Mouse (Mus musculus) embryonic facial prominence, embryonic 13.5 days (tissue): ENCODE results near the gene Ccdc157. TPM values are rescaled to one million over a fixed set of nuclear protein-coding genes. Genes with fewer than 3 reads are reported as not detected.
"Not testable (repeated sequence)": the region's sequence is repeated elsewhere in the genome, so short reads cannot be mapped to it uniquely, and the experiment has no call there.

Source experiments
- ATAC-seq: fragments of 200-750 bp; cut with Nextera tagmentation; 2 replicates; pipeline ENCODE4 v1.8.0; 2017; ENCODE audit warnings: low read depth; ENCODE audit not compliant: insufficient number of reproducible peaks, insufficient read depth, low FRiP score, low TSS enrichment
- H3K27ac ChIP-seq: fragments of 300-500 bp; sonication (generic); 2 replicates; pipeline ENCODE4 v1.5.1; 2015; ENCODE audit warnings: moderate library complexity, mild to moderate bottlenecking, inconsistent platforms
- H3K27me3 ChIP-seq: fragments of 300-500 bp; sonication (generic); 2 replicates; pipeline ENCODE4 v1.6.1; 2015; ENCODE audit warnings: mild to moderate bottlenecking, inconsistent platforms
- H3K36me3 ChIP-seq: fragments of 300-500 bp; sonication (generic); 2 replicates; pipeline ENCODE4 v1.6.1; 2015; ENCODE audit warnings: mild to moderate bottlenecking, inconsistent platforms
- H3K4me1 ChIP-seq: fragments of 300-500 bp; sonication (generic); 2 replicates; pipeline ENCODE4 v1.6.1; 2015; ENCODE audit warnings: inconsistent platforms
- H3K4me2 ChIP-seq: fragments of 300-500 bp; sonication (generic); 2 replicates; pipeline ENCODE4 v1.6.1; 2015; ENCODE audit warnings: moderate library complexity, mild to moderate bottlenecking, inconsistent platforms
- H3K4me3 ChIP-seq: fragments of 300-500 bp; sonication (generic); 2 replicates; pipeline ENCODE4 v1.5.1; 2015; ENCODE audit warnings: mild to moderate bottlenecking, inconsistent platforms
- H3K9ac ChIP-seq: fragments of 300-500 bp; sonication (generic); 2 replicates; pipeline ENCODE4 v1.6.1; 2015; ENCODE audit warnings: mild to moderate bottlenecking, inconsistent platforms
- H3K9me3 ChIP-seq: fragments of 300-500 bp; sonication (generic); 2 replicates; pipeline ENCODE4 v1.6.1; 2016; ENCODE audit warnings: inconsistent platforms
- WGBS: fragments of 180-500 bp; shearing (Covaris S2); methylation state at CpG from one replicate; pipeline ENCODE4 v1.1.7; 2015; ENCODE audit warnings: mixed read lengths; 5-methylcytosine and 5-hydroxymethylcytosine counted together
- polyA plus RNA-seq: library from polyadenylated mRNA; unstranded; fragments of >200 nt; fragmentation: Nextera tagmentation; extraction: Ambion mirVana; gene quantifications from 2 replicates; pipeline ENCODE4 v1.2.1, GENCODE M21; 2015

Ccdc157 gene
- polyA plus RNA-seq, 1 experiment from 2014 or later = 8.2 TPM

DNA sequence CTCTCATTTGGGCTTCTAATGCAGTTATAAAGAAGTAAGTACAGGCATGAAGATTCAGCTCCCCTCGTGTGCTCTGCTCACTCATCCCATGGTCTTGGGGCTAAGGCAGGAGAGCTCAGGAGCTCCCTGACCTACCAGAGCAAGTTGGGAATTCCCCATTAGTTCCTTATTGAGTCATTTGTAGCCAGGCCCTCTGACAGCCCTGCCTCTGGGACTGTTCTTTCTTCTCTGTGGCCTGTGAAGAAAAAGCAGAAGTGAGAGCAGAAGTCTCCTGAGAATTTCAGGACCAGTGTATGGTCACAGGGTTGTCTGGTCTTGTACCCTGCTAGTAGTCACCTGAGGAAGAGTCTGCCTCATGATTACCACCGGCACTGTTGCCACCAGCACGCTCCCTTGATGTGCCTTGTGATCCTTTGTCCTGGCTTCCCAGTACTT is 35.5 kb upstream of the Ccdc157 start:
- Histone ChIP-seq H3K9me3 (no peaks in the 10 kb centered on the region), H3K4me2 (no peak overlapping the region), H3K9ac (no peak overlapping the region), H3K4me3 (no peak overlapping the region), H3K36me3 (peaks cover 3% of the 10 kb centered on the region; the same call in 1 of the 2 replicates), H3K27ac (no peak overlapping the region), H3K27me3 (no peaks in the 10 kb centered on the region), H3K4me1 (peaks cover 53% of the 10 kb centered on the region)
- 76% methylated on average over 3 of the region's 3 CpGs for WGBS
- no peak for ATAC-seq

DNA sequence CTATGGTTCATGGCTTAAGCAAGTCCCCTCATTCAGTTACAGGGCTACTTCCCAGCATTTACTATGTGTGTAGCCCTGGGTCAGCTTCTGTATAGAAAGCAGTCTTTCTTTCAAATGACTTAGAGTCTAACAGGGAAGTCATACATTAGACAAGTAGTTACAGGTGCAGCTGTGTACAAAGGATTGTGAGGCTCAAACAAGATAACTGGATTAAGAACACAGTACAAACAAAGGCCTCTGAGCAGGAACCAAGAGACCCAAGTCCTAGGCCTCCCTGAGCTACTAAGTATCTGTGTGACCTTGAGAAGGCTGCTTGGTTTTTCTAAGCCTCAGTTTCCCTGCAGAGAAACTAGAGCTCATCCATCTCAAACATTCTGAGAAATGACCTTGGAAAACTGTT is 33.3 kb upstream of the Ccdc157 start:
- H3K27ac ChIP-seq = no peak overlapping the region
- H3K9ac ChIP-seq = no peak overlapping the region
- H3K4me3 ChIP-seq = no peak overlapping the region
- H3K4me2 ChIP-seq = no peak overlapping the region
- H3K9me3 ChIP-seq = no peaks in the 10 kb centered on the region
- no peaks in the 10 kb centered on the region for H3K27me3 ChIP-seq
- peaks cover 60% of the 10 kb centered on the region for H3K4me1 ChIP-seq
- ATAC-seq = no peak
- peaks cover 3% of the 10 kb centered on the region; the same call in 1 of the 2 replicates for H3K36me3 ChIP-seq

DNA sequence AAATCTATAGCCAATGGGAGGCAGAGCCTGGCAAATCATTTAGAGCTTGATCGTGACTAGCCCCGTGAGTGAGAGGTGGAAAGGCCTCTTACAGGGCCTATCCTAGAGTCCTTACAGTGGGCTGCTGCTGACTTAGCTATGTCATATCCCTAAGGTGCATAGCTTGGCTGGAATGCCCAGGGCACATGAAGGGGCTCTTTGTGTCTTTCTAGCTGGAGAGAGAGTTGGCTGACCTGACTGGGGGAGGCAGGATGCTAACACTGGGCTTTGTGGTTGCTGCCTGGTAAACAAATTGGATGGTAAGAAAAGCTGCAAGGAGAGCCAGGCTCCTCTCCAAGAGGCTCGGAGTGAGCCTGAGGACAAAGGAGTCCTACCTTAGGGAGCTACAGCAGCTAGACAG is 32.7 kb upstream of the Ccdc157 start:
- no peaks in the 10 kb centered on the region for H3K9me3 ChIP-seq
- peaks cover 3% of the 10 kb centered on the region; the same call in 1 of the 2 replicates for H3K36me3 ChIP-seq
- H3K4me2 ChIP-seq = no peak overlapping the region
- no peak for ATAC-seq
- no peak overlapping the region for H3K4me3 ChIP-seq
- no peaks in the 10 kb centered on the region for H3K27me3 ChIP-seq
- H3K9ac ChIP-seq = no peak overlapping the region
- H3K27ac ChIP-seq = peak overlapping the region; percentile 75; the same call in 1 of the 2 replicates
- WGBS = 61% methylated on average over 3 of the region's 3 CpGs
- peaks cover 66% of the 10 kb centered on the region for H3K4me1 ChIP-seq

- Histone ChIP-seq H3K36me3 (peaks cover 3% of the 10 kb centered on the region; the same call in 1 of the 2 replicates), H3K9me3 (no peaks in the 10 kb centered on the region), H3K9ac (peak overlapping the region; percentile 12; the same call in 1 of the 2 replicates), H3K27ac (peak overlapping the region; percentile 39; the same call in 1 of the 2 replicates), H3K27me3 (no peaks in the 10 kb centered on the region), H3K4me2 (0 out of 2 replicates have a peak overlapping the region, but pooled peaks have one; percentile 14), H3K4me1 (peaks cover 58% of the 10 kb centered on the region), H3K4me3 (no peak overlapping the region)
- 55% methylated on average over 3 of the region's 3 CpGs for WGBS
- ATAC-seq = no peak
Measured at GRCm38 (mm10) chr11:4190677-4191076, 30.6 kb upstream of the Ccdc157 start.

DNA sequence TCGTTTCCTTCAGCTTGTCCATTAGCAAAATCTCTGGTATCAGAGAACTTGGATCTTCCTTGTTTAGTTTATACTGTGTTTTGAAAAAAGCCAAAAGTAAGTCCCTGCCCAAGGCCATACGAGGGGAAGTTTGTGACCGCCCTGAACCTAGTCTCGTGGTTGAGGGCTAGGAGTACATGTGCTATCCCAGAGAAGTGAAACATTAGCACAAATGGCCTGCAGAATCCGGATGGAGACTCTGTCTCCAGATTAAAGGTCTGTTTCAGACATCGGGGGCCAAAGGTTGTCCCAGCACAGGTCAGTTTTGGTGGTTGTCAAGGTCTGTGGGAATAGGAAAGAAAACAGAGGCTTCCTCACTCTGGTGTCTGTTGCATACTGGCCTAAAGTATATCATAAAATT is 29.1 kb upstream of the Ccdc157 start:
- Histone ChIP-seq H3K4me2 (0 out of 2 replicates have a peak overlapping the region, but pooled peaks have one; percentile 86), H3K4me1 (peaks cover 58% of the 10 kb centered on the region)
- 86% methylated on average over 6 of the region's 6 CpGs for WGBS

DNA sequence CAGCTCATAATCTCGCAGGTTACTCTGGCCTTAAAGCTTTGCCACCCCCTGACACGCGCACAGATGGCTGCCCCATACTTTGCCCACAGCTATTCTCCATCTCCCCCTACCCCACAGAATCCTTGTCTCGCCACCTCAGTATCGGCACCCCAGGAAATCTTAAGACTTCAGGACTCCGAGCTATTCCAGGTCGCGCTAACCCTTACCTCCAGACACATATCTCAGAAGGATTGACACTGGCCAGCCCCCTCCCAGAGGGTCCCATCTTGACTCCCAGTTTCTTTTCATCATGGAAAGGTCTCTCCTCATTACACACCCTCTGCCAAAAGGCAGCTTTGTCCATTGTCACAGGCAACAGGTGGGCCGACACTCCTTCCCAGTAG is 27.2 kb upstream of the Ccdc157 start:
- no peaks in the 10 kb centered on the region for H3K9me3 ChIP-seq
- peak overlapping the region; percentile 73 for H3K4me3 ChIP-seq
- no peaks in the 10 kb centered on the region for H3K27me3 ChIP-seq
- WGBS = 11% methylated on average over 9 of the region's 9 CpGs
- peak overlapping the region; percentile 87 for H3K9ac ChIP-seq
- peaks cover 12% of the 10 kb centered on the region for H3K36me3 ChIP-seq
- no peak overlapping the region for H3K27ac ChIP-seq
- H3K4me2 ChIP-seq = peak overlapping the region; percentile 86
- H3K4me1 ChIP-seq = peaks cover 46% of the 10 kb centered on the region
- ATAC-seq = no peak

More for the DNA sequence above, 29.1 kb upstream of the Ccdc157 start:
- Histone ChIP-seq H3K27ac (no peak overlapping the region), H3K9ac (no peak overlapping the region), H3K36me3 (0 out of 2 replicates have a peak, but pooled peaks cover 3% of the 10 kb centered on the region), H3K9me3 (no peaks in the 10 kb centered on the region), H3K4me3 (no peak overlapping the region), H3K27me3 (no peaks in the 10 kb centered on the region)
- no peak for ATAC-seq

DNA sequence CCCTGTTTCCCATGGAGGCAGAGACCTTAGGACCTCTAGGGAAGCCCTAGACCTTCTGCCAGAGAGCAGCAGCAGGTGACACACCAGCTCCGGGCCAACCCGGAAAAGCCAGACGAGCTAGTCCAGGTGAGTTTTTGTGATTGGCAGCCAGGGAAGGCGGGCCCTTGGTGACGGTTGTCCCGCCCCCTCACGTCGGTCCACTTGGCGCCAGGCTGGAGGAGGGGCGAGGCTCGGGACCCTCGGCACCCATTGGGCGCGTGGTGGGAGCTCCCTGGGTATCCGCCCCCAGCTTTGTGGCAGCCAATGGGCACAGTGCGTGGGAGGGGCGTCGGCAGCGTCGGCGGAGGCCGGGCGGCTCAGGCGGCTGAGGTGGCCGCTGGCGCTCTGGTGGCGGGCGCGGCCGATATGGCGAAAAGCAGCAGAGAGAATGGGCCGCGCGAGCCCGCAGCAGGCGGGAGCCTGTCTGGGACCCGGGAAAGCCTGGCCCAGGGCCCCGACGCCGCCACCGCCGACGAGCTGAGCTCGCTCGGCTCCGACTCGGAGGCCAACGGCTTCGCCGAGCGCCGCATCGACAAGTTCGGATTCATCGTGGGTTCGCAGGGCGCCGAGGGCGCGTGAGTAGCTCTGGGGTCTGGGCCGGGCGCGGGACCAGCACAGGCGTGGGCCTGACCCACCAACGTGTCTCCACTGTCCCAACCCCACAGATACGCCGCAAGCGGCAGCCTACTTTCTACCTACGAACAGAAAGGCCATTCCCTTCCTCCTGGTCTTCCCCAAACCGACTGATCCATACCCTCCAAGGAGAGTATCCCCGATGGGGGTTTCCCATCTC is 26.6 kb upstream of the Ccdc157 start, which contains the start of gene Tbc1d10a:
Gene Tbc1d10a, plus strand, starts transcription at position 304 of the 832 bp plus-strand sequence.
- ATAC-seq = peak; percentile 99
- under 1% methylated on average over 71 of the region's 71 CpGs for WGBS
- Histone ChIP-seq H3K27ac (peak within 1 kb of the TSS; percentile 60; the same call in 1 of the 2 replicates), H3K9me3 (no peaks in the 10 kb centered on the region), H3K4me2 (peak within 1 kb of the TSS; percentile 86), H3K4me1 (peaks cover 40% of the 10 kb centered on the region), H3K4me3 (peak within 1 kb of the TSS; percentile 73), H3K27me3 (no peaks in the 10 kb centered on the region), H3K9ac (peak within 1 kb of the TSS; percentile 87), H3K36me3 (peaks cover 15% of the 10 kb centered on the region)

DNA sequence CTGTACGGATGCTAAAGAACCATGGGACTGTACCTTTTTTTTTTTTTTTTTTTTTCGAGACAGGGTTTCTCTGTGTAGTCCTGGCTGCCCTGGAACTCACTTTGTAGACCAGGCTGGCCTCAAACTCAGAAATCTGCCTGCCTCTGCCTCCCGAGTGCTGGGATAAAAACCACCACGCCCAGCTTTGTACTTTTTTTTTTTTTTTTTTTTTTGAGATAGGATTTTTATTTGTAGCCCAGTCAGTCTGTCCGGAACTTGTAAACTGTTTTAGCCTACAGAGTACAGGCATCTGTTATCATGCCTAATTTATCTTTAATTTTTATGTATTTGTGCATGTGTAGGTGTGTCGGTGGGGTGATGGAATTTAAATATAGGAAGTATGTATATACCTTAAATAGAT is 25.4 kb upstream of the Ccdc157 start:
- not testable (repeated sequence) for H3K9ac ChIP-seq, H3K27me3 ChIP-seq, H3K27ac ChIP-seq, H3K4me3 ChIP-seq, H3K4me2 ChIP-seq, H3K9me3 ChIP-seq, ATAC-seq
- peaks cover 28% of the 10 kb centered on the region for H3K4me1 ChIP-seq
- peaks cover 27% of the 10 kb centered on the region for H3K36me3 ChIP-seq
- 88% methylated on average over 6 of the region's 6 CpGs for WGBS

GRCm38 (mm10) chr11:4184251-4184952 is 24.3 kb upstream of the Ccdc157 start:
- H3K36me3 ChIP-seq = peaks cover 38% of the 10 kb centered on the region
- H3K27ac ChIP-seq = no peak overlapping the region
- no peaks in the 10 kb centered on the region for H3K9me3 ChIP-seq
- ATAC-seq = no peak
- H3K27me3 ChIP-seq = no peaks in the 10 kb centered on the region
- H3K4me1 ChIP-seq = peaks cover 21% of the 10 kb centered on the region
- H3K4me2 ChIP-seq = no peak overlapping the region
- H3K4me3 ChIP-seq = no peak overlapping the region
- H3K9ac ChIP-seq = no peak overlapping the region
- WGBS = 74% methylated on average over 4 of the region's 4 CpGs

DNA sequence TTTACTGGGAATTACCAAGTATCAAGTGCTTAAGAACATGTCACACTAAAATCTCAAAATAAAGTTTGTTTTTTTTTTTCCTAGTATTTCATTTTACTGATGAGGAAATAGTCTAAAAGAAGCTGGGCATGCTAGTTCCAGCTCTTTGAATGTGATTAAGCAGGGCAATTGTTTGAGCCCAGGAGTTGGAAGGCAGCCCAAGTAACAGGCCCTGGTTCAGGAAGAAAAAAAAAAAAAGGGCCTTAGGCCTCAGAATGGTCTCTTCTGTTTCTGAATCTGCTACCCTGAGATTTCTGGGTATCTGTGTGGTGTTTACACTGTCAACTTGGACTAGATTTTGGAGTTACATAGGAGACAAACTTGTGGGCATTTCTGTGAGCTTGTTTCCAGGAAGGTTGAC is 23.4 kb upstream of the Ccdc157 start:
- Histone ChIP-seq H3K27ac (no peak overlapping the region), H3K27me3 (no peaks in the 10 kb centered on the region), H3K4me1 (peaks cover 16% of the 10 kb centered on the region), H3K36me3 (peaks cover 47% of the 10 kb centered on the region), H3K4me2 (no peak overlapping the region), H3K9me3 (no peaks in the 10 kb centered on the region), H3K9ac (no peak overlapping the region), H3K4me3 (no peak overlapping the region)
- ATAC-seq = no peak

DNA sequence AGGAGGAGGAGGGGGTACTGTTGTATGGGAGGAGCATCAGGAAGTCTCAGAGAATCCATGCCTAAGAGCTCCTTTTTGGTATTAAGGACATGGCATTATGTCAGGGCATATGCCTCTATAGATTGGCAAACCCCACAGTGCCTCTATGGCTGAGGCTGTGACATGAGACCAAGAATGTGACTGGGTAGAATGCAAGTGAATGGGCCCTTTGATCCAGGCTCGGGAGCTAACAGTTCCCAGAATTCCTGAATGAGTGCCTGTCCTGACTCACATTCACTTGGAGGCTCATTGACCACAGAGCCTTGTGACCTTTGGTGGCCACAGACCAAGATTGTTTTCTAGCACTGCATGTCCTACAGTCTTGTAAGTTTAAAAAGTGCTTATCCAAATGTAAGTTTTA is 22.0 kb upstream of the Ccdc157 start:
- Histone ChIP-seq H3K4me3 (no peak overlapping the region), H3K36me3 (peaks cover 61% of the 10 kb centered on the region), H3K27ac (no peak overlapping the region), H3K4me2 (no peak overlapping the region), H3K27me3 (no peaks in the 10 kb centered on the region), H3K4me1 (0 out of 2 replicates have a peak, but pooled peaks cover 2% of the 10 kb centered on the region), H3K9me3 (no peaks in the 10 kb centered on the region), H3K9ac (no peak overlapping the region)
- WGBS = 6% methylated on average over 1 of the region's 1 CpGs
- ATAC-seq = no peak
